Mouse (Mus musculus) stomach, postnatal 0 days (tissue): ENCODE measurements around the gene Dusp3. TPM values are rescaled to one million over a fixed set of nuclear protein-coding genes. Genes with fewer than 3 reads are reported as not detected.

ENCODE experiments used
- ATAC-seq: fragments of 200-750 bp; cut with Nextera tagmentation; 2 replicates; pipeline ENCODE4 v1.8.0; 2017; ENCODE audit not compliant: low FRiP score, low TSS enrichment
- DNase-seq: peaks from one replicate; pipeline ENCODE4 v3.0.0-alpha.2; 2016; ENCODE audit warnings: low spot score
- H3K27ac ChIP-seq: fragments of 300-500 bp; sonication (generic); replicated peaks from 2 replicates; pipeline ENCODE4 v1.5.1; 2014; ENCODE audit warnings: mild to moderate bottlenecking, control low read depth
- H3K27me3 ChIP-seq: fragments of 300-500 bp; sonication (generic); 2 replicates; pipeline ENCODE4 v1.6.1; 2014; ENCODE audit warnings: low read length; ENCODE audit not compliant: control insufficient read depth, insufficient read depth
- H3K36me3 ChIP-seq: fragments of 300-500 bp; sonication (generic); 2 replicates; pipeline ENCODE4 v1.6.1; 2014; ENCODE audit warnings: low read length, mixed read lengths; ENCODE audit not compliant: control insufficient read depth, insufficient read depth
- H3K4me1 ChIP-seq: fragments of 300-500 bp; sonication (generic); replicated peaks from 2 replicates; pipeline ENCODE4 v1.6.1; 2014; ENCODE audit warnings: antibody characterized with exemption; ENCODE audit not compliant: control insufficient read depth, insufficient read depth
- H3K4me2 ChIP-seq: fragments of 300-500 bp; sonication (generic); replicated peaks from 2 replicates; pipeline ENCODE4 v1.6.1; 2014; ENCODE audit warnings: low read depth, mild to moderate bottlenecking, control low read depth, moderate library complexity
- H3K4me3 ChIP-seq: fragments of 300-500 bp; sonication (generic); 2 replicates; pipeline ENCODE4 v1.5.1; 2014; ENCODE audit warnings: low read depth, low read length, control low read depth
- H3K9ac ChIP-seq: fragments of 300-500 bp; sonication (generic); 2 replicates; pipeline ENCODE4 v1.6.1; 2014; ENCODE audit warnings: mild to moderate bottlenecking, low read length, control low read depth, mixed read lengths
- H3K9me3 ChIP-seq: fragments of 300-500 bp; sonication (generic); 2 replicates; pipeline ENCODE4 v1.6.1; 2016; ENCODE audit warnings: low read length; ENCODE audit not compliant: control insufficient read depth
- CTCF ChIP-seq: IDR thresholded peaks from 2 replicates; pipeline ENCODE4 v1.5.1; 2016; ENCODE audit warnings: antibody characterized with exemption, low read depth, mild to moderate bottlenecking, moderate library complexity
- EP300 ChIP-seq: optimal IDR thresholded peaks from 2 replicates; pipeline ENCODE3; 2016; ENCODE audit warnings: antibody characterized with exemption
- WGBS: fragments of 180-500 bp; shearing (Covaris S2); extraction: QIAGEN DNeasy Blood & Tissue Kit; methylation state at CpG from one replicate; pipeline ENCODE4 v1.1.7; 2014; 5-methylcytosine and 5-hydroxymethylcytosine counted together
- polyA plus RNA-seq: library from polyadenylated mRNA; unstranded; fragments of >200 nt; fragmentation: Nextera tagmentation; extraction: Ambion mirVana; gene quantifications from 2 replicates; pipeline ENCODE4 v1.2.1, GENCODE M21; 2015

The Dusp3 gene
- polyA plus RNA-seq, 1 experiment from 2014 or later, result 22.8 TPM

GRCm38 (mm10) chr11:102019736-102020135 is 32.9 kb upstream of the Dusp3 start:
- no peaks in the 10 kb centered on the region for H3K27me3 ChIP-seq
- no peaks in the 10 kb centered on the region for H3K9me3 ChIP-seq
- H3K4me3 ChIP-seq, result no peak overlapping the region
- DNase-seq, result no peak
- 80% methylated on average over 9 of the region's 9 CpGs for WGBS
- H3K27ac ChIP-seq, result no peak overlapping the region
- TF ChIP-seq CTCF (no peak), EP300 (no peak)
- no peak overlapping the region for H3K9ac ChIP-seq
- no peak overlapping the region for H3K4me2 ChIP-seq
- no peaks in the 10 kb centered on the region for H3K4me1 ChIP-seq
- ATAC-seq, result no peak
- no peaks in the 10 kb centered on the region for H3K36me3 ChIP-seq

DNA sequence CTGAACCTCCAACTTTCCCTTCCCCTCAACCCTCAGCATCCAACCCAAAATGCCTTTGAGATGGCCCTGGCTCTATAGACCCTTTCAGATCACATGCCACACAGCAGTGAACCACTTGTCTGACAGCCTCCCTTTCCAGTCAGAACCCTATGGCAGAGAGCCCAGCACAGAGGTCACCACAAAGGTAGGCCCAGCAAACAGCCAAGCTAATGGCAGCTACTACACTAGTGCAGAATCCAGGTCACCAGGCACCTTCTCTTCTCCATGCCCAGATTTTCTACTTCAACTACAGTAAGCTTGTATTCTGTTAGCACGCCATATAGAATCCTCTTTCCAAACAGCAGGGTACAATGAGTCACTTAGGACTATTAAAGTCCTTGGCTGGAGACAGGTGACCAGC is 29.3 kb upstream of the Dusp3 start:
- no peaks in the 10 kb centered on the region for H3K4me1 ChIP-seq
- no peak overlapping the region for H3K4me2 ChIP-seq
- H3K9me3 ChIP-seq, result no peaks in the 10 kb centered on the region
- no peak overlapping the region for H3K9ac ChIP-seq
- H3K4me3 ChIP-seq, result no peak overlapping the region
- WGBS, result 100% methylated on average over 1 of the region's 1 CpGs
- TF ChIP-seq CTCF (no peak), EP300 (no peak)
- no peak for ATAC-seq
- DNase-seq, result no peak
- peaks cover 2% of the 10 kb centered on the region; the same call in 1 of the 2 replicates for H3K36me3 ChIP-seq
- H3K27me3 ChIP-seq, result no peaks in the 10 kb centered on the region
- H3K27ac ChIP-seq, result no peak overlapping the region

GRCm38 (mm10) chr11:102015472-102015871 is 28.7 kb upstream of the Dusp3 start:
- Histone ChIP-seq H3K4me1 (no peaks in the 10 kb centered on the region), H3K9ac (no peak overlapping the region), H3K27ac (no peak overlapping the region), H3K4me2 (no peak overlapping the region), H3K36me3 (peaks cover 2% of the 10 kb centered on the region; the same call in 1 of the 2 replicates), H3K9me3 (no peaks in the 10 kb centered on the region), H3K4me3 (no peak overlapping the region), H3K27me3 (no peaks in the 10 kb centered on the region)
- ATAC-seq (no peak), DNase-seq (no peak)
- WGBS, result 77% methylated on average over 6 of the region's 6 CpGs
- TF ChIP-seq CTCF (no peak), EP300 (no peak)

DNA sequence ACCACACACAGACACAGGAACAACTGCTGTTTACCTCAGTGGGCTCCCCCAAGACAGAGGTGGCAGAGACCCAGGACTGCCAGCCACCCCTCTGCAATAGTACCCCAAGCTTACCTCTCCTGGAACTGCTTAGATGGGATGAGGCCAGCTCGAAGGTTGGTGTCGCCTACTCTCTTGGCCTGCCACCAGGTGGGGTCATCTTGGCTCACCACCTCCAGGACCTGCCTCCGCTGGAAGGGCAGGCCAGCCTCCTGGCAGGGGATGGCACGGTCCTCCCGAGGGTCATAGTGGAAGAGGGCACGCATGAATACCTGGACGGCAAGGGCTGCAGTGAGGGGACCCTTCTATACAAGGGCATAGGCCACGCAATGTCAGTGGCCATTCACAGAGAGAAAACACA is 26.4 kb upstream of the Dusp3 start:
- Histone ChIP-seq H3K9ac (no peak overlapping the region), H3K36me3 (peaks cover 2% of the 10 kb centered on the region; the same call in 1 of the 2 replicates), H3K27me3 (no peaks in the 10 kb centered on the region), H3K9me3 (no peaks in the 10 kb centered on the region), H3K4me2 (no peak overlapping the region), H3K27ac (no peak overlapping the region), H3K4me3 (no peak overlapping the region), H3K4me1 (no peaks in the 10 kb centered on the region)
- ATAC-seq (no peak), DNase-seq (no peak)
- TF ChIP-seq CTCF, result no peak
- no peak for TF ChIP-seq EP300
- WGBS, result 75% methylated on average over 8 of the region's 8 CpGs

GRCm38 (mm10) chr11:102011510-102011909 is 24.7 kb upstream of the Dusp3 start:
- Histone ChIP-seq H3K36me3 (peaks cover 2% of the 10 kb centered on the region; the same call in 1 of the 2 replicates), H3K4me1 (no peaks in the 10 kb centered on the region), H3K27ac (no peak overlapping the region), H3K4me3 (no peak overlapping the region), H3K27me3 (no peaks in the 10 kb centered on the region), H3K9me3 (no peaks in the 10 kb centered on the region), H3K4me2 (no peak overlapping the region), H3K9ac (no peak overlapping the region)
- no peak for TF ChIP-seq CTCF
- TF ChIP-seq EP300, result no peak
- DNase-seq (no peak), ATAC-seq (no peak)
- WGBS, result 75% methylated on average over 8 of the region's 8 CpGs

GRCm38 (mm10) chr11:102010140-102010539 is 23.3 kb upstream of the Dusp3 start:
- ATAC-seq, result no peak
- H3K4me1 ChIP-seq, result no peaks in the 10 kb centered on the region
- 83% methylated on average over 13 of the region's 13 CpGs for WGBS
- H3K4me3 ChIP-seq, result no peak overlapping the region
- TF ChIP-seq CTCF (no peak), EP300 (no peak)
- H3K9ac ChIP-seq, result no peak overlapping the region
- H3K4me2 ChIP-seq, result no peak overlapping the region
- no peak overlapping the region for H3K27ac ChIP-seq
- no peaks in the 10 kb centered on the region for H3K27me3 ChIP-seq
- H3K9me3 ChIP-seq, result no peaks in the 10 kb centered on the region
- DNase-seq, result no peak
- H3K36me3 ChIP-seq, result peaks cover 2% of the 10 kb centered on the region; the same call in 1 of the 2 replicates
